Mouse (Mus musculus): ENCODE results near the gene Dhx35. TPM values are rescaled to one million over a fixed set of nuclear protein-coding genes. Genes with fewer than 3 reads are reported as not detected.

Gene Dhx35
- polyA plus RNA-seq, 1 experiment from 2014 or later: 16.4 TPM

GRCm38 (mm10) chr2:158861115-158861514 is 66.5 kb downstream of the Dhx35 start:
- Histone ChIP-seq H3K4me1 (no peaks in the 10 kb centered on the region), H3K27ac (replicated peaks) (no peak overlapping the region), H3K36me3 (replicated peaks) (peaks cover 29% of the 10 kb centered on the region), H3K4me3 (no peak overlapping the region), H3K27me3 (replicated peaks; ENCODE audit: low read depth, poor library complexity, severe bottlenecking) (no peaks in the 10 kb centered on the region), H3K9me3 (no peaks in the 10 kb centered on the region)
- DNase-seq (ENCODE audit: low spot score): no peak
- WGBS: 84% methylated on average over 2 of the region's 2 CpGs

DNA sequence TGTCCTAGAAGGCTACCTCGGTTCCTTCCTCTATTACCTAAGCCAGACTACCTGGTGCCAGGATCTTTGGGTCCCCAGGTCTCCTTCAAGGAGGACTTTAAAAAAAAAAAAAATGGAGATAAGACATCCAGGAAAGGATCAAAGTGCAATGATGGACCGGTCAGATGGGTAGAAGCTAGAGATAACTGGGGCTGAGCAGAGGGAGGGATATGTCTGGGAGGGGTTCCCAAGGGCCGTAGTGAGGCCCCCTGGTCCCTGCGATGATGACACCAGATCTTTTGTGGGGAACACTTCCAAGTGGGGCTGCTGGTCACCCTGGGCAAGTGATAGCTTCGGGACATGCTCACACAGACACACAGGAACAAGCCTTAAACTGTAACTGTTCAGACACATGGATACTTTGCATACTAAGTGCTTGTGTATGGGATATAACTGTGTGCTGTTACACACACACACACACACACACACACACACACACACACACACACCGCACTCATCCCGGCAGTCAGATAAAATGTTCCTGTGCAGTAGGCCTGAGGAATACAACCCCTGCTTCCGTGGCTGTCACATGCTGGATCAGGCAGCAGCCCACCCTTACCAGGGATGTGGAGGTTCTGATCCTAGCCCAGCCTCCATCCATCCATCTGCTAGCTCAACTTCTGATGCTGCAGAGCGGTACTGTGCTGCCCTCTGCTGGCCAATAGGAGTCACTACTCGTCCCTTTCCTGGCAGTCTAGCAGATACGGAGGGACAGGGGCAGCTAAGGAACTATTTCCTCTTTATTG is 68.9 kb downstream of the Dhx35 start:
- WGBS: 55% methylated on average over 11 of the region's 11 CpGs

DNA sequence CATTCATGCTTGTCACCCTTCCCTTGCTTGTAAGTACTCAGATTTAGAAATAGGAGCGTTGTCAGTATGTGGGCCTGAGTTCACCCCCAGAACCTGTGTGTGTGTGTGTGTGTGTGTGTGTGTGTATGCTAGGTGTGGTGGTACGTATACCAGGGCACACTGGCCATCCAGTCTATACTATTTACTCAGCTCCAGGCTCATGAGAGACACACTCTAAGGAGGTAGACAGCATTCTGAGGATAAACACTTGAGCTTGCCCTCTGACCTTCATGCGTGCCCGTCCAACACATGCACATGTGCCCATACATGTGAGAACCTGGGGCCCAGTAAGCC is 69.5 kb downstream of the Dhx35 start:
- no peak for DNase-seq (ENCODE audit: low spot score)
- no peak overlapping the region for H3K27ac ChIP-seq (replicated peaks)
- no peaks in the 10 kb centered on the region; the same call in 1 of the 2 replicates for H3K4me1 ChIP-seq
- no peaks in the 10 kb centered on the region for H3K9me3 ChIP-seq
- WGBS: 79% methylated on average over 4 of the region's 4 CpGs
- H3K27me3 ChIP-seq (replicated peaks; ENCODE audit: low read depth, poor library complexity, severe bottlenecking): no peaks in the 10 kb centered on the region
- H3K4me3 ChIP-seq: no peak overlapping the region
- H3K36me3 ChIP-seq (replicated peaks): peaks cover 1% of the 10 kb centered on the region; the same call in 1 of the 2 replicates

More for the DNA sequence above, 68.9 kb downstream of the Dhx35 start:
- Histone ChIP-seq H3K36me3 (replicated peaks) (peaks cover 7% of the 10 kb centered on the region), H3K4me3 (no peak overlapping the region), H3K4me1 (no peaks in the 10 kb centered on the region), H3K9me3 (no peaks in the 10 kb centered on the region), H3K27ac (replicated peaks) (no peak overlapping the region), H3K27me3 (replicated peaks; ENCODE audit: low read depth, poor library complexity, severe bottlenecking) (no peaks in the 10 kb centered on the region)
- peak; percentile 70 for DNase-seq (ENCODE audit: low spot score)

DNA sequence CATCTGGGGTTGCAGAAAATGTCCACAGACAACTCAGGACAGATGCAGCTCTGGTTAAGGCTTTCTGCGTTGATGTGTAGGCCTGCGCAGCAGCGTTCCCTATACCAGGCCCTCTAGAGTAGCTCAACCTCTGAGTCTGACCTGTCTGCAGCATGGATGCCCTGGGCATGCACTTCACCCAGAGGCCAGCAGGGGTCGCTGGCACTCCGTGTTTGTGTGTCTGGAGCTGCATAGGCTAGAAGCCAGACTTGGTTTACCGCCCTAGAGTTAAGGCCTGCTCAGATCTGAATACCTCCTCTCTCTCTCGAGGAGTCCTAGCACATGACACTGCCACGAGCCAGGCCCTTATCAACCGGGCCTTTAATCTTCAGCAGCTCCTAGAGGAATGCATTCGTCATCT is 70.8 kb downstream of the Dhx35 start:
- H3K36me3 ChIP-seq (replicated peaks): no peaks in the 10 kb centered on the region
- WGBS: 26% methylated on average over 10 of the region's 10 CpGs
- no peak overlapping the region for H3K27ac ChIP-seq (replicated peaks)
- no peak overlapping the region for H3K4me3 ChIP-seq
- H3K4me1 ChIP-seq: peaks cover 11% of the 10 kb centered on the region
- peak; percentile 87 for DNase-seq (ENCODE audit: low spot score)
- no peaks in the 10 kb centered on the region for H3K9me3 ChIP-seq
- 0 out of 2 replicates have a peak, but pooled peaks cover 4% of the 10 kb centered on the region for H3K27me3 ChIP-seq (replicated peaks; ENCODE audit: low read depth, poor library complexity, severe bottlenecking)

DNA sequence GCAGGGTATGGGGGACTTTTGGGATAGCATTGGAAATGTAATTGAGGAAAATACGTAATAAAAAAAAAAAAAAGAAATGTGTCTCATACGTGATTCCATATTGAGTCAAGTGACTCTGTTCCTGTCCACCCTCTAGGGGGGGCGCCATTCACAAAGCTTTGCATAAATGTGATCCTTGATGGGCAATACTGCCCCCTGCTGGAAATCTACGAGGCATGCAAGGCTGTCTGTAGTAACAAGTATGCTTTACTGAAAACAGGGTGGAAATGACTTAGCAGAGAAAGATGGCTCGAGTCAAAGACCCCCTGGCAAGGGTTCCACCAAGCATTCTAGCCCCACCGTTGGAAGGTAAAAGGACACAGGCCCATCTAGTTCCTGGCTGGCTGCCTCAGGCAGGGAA is 92.0 kb downstream of the Dhx35 start:
- Histone ChIP-seq H3K27me3 (replicated peaks; ENCODE audit: low read depth, poor library complexity, severe bottlenecking) (no peaks in the 10 kb centered on the region), H3K36me3 (replicated peaks) (no peaks in the 10 kb centered on the region), H3K27ac (replicated peaks) (no peak overlapping the region), H3K4me3 (no peak overlapping the region), H3K4me1 (peaks cover 5% of the 10 kb centered on the region; the same call in 1 of the 2 replicates), H3K9me3 (no peaks in the 10 kb centered on the region)
- DNase-seq (ENCODE audit: low spot score): peak; percentile 35
- 46% methylated on average over 6 of the region's 6 CpGs for WGBS

- Histone ChIP-seq H3K9me3 (no peaks in the 10 kb centered on the region), H3K4me3 (no peak overlapping the region), H3K36me3 (replicated peaks) (no peaks in the 10 kb centered on the region), H3K4me1 (peaks cover 5% of the 10 kb centered on the region; the same call in 1 of the 2 replicates), H3K27me3 (replicated peaks; ENCODE audit: low read depth, poor library complexity, severe bottlenecking) (no peaks in the 10 kb centered on the region), H3K27ac (replicated peaks) (no peak overlapping the region)
- 87% methylated on average over 5 of the region's 5 CpGs for WGBS
- DNase-seq (ENCODE audit: low spot score): no peak
Measured at GRCm38 (mm10) chr2:158888531-158888930, 93.9 kb downstream of the Dhx35 start.

DNA sequence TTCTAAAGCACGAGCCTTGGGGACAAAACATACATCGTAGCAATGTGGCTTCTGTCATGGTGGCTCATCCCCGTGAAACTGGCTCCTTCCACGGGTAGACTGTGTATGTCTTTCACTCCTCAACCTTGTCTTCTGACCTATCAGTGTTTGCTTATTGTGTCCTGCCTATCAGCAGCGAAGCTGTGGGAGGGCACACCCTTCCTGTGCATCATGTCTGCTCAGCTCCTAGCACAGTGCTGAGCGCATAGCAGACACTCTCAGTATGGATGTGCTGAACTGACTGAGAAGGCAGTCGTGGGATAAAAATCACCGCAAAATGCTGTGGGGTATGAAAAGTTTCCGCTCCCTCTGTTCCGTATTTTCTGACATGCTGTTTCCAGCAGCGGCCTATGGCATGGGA is 94.6 kb downstream of the Dhx35 start:
- no peaks in the 10 kb centered on the region for H3K27me3 ChIP-seq (replicated peaks; ENCODE audit: low read depth, poor library complexity, severe bottlenecking)
- 71% methylated on average over 11 of the region's 11 CpGs for WGBS
- peaks cover 5% of the 10 kb centered on the region; the same call in 1 of the 2 replicates for H3K4me1 ChIP-seq
- H3K9me3 ChIP-seq: no peaks in the 10 kb centered on the region
- DNase-seq (ENCODE audit: low spot score): no peak
- no peaks in the 10 kb centered on the region for H3K36me3 ChIP-seq (replicated peaks)
- H3K4me3 ChIP-seq: no peak overlapping the region
- no peak overlapping the region for H3K27ac ChIP-seq (replicated peaks)

- Histone ChIP-seq H3K4me1 (peaks cover 5% of the 10 kb centered on the region; the same call in 1 of the 2 replicates), H3K9me3 (no peaks in the 10 kb centered on the region), H3K27ac (replicated peaks) (no peak overlapping the region), H3K27me3 (replicated peaks; ENCODE audit: low read depth, poor library complexity, severe bottlenecking) (no peaks in the 10 kb centered on the region), H3K4me3 (no peak overlapping the region), H3K36me3 (replicated peaks) (no peaks in the 10 kb centered on the region)
- no peak for DNase-seq (ENCODE audit: low spot score)
- WGBS: 93% methylated on average over 4 of the region's 4 CpGs
Measured at GRCm38 (mm10) chr2:158891319-158891718, 96.7 kb downstream of the Dhx35 start.

DNA sequence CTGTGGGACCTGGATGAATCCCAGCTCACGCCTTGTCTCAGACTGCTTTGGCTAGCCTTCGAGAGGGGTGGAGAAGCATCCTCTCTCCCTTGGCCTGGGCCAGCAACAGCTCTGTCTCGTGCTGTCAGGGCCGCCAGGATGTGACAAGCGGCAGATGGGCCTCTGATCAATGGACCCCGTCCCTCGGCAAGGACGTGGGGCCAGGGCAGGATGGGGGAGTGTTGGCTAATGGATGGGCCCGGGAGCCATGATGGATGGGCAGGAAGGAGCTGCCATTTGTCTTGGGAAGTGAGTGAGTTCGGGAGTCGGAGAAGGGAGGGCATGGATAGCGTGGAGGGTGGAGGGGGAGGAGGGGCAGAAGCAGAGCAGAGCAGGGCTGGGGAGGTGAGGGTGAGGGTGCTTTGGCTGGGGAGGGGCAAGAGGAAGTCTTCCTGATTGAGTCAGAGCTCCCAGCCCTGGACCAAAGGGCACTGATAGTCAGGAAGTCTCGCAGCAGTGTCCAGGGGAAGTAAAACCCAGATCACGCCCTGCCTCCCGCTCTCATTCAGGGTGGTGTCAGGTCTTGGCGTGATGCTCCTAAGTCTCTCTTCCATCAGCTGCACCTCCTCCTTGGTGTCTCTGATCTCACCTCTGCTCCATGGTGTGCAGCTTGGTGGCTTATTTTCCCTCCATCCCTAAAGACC is 98.7 kb downstream of the Dhx35 start:
- Histone ChIP-seq H3K9me3 (no peaks in the 10 kb centered on the region), H3K27ac (replicated peaks) (no peak overlapping the region), H3K27me3 (replicated peaks; ENCODE audit: low read depth, poor library complexity, severe bottlenecking) (no peaks in the 10 kb centered on the region), H3K36me3 (replicated peaks) (no peaks in the 10 kb centered on the region), H3K4me1 (peaks cover 5% of the 10 kb centered on the region; the same call in 1 of the 2 replicates), H3K4me3 (no peak overlapping the region)
- 73% methylated on average over 16 of the region's 16 CpGs for WGBS
- no peak for DNase-seq (ENCODE audit: low spot score)

GRCm38 (mm10) chr2:158898469-158899196 is 104.0 kb downstream of the Dhx35 start:
- WGBS: 61% methylated on average over 13 of the region's 13 CpGs
- Histone ChIP-seq H3K4me3 (no peak overlapping the region), H3K36me3 (replicated peaks) (no peaks in the 10 kb centered on the region), H3K9me3 (no peaks in the 10 kb centered on the region), H3K4me1 (no peaks in the 10 kb centered on the region), H3K27ac (replicated peaks) (no peak overlapping the region), H3K27me3 (replicated peaks; ENCODE audit: low read depth, poor library complexity, severe bottlenecking) (no peaks in the 10 kb centered on the region)
- DNase-seq (ENCODE audit: low spot score): no peak
